Mouse (Mus musculus) neural tube, embryonic 10.5 days (tissue): ENCODE measurements around the gene Sectm1a.
A peak's percentile ranks its signal among the peaks of the same experiment; 100 is the strongest.
"Not testable (repeated sequence)": the region's sequence is repeated elsewhere in the genome, so short reads cannot be mapped to it uniquely, and the experiment has no call there.

Experiments
- DNase-seq: peaks from one replicate; pipeline ENCODE4 v3.0.0-alpha.2; 2017; ENCODE audit warnings: low spot score; ENCODE audit errors: extremely low spot score

Sectm1a gene

GRCm38 (mm10) chr11:121089756-121090546, 8.9 kb upstream of the Sectm1a start:
- no peak for DNase-seq

- no peak for DNase-seq
Observed at GRCm38 (mm10) chr11:121088997-121089396, 8.0 kb upstream of the Sectm1a start.

GRCm38 (mm10) chr11:121086296-121086695, 5.3 kb upstream of the Sectm1a start:
- DNase-seq: no peak

GRCm38 (mm10) chr11:121085181-121085580, 4.2 kb upstream of the Sectm1a start:
- no peak for DNase-seq

GRCm38 (mm10) chr11:121082857-121083500, 2.0 kb upstream of the Sectm1a start:
- no peak for DNase-seq

GRCm38 (mm10) chr11:121082250-121082649, 1.2 kb upstream of the Sectm1a start:
- no peak for DNase-seq

GRCm38 (mm10) chr11:121080330-121080729, 690 bp downstream of the Sectm1a start:
- no peak for DNase-seq

- no peak for DNase-seq
Observed at GRCm38 (mm10) chr11:121075655-121076054, 5.4 kb downstream of the Sectm1a start.

- not testable (repeated sequence) for DNase-seq
Observed at GRCm38 (mm10) chr11:121069662-121070061, 11.4 kb downstream of the Sectm1a start.

- DNase-seq: no peak
Observed at GRCm38 (mm10) chr11:121067895-121068294, 13.1 kb downstream of the Sectm1a start.

GRCm38 (mm10) chr11:121064197-121064596, 16.8 kb downstream of the Sectm1a start:
- no peak for DNase-seq

GRCm38 (mm10) chr11:121063379-121063778, 17.6 kb downstream of the Sectm1a start, which contains the start of gene Sectm1b:
Gene Sectm1b, minus strand, starts transcription at chr11:121063569.
- DNase-seq: no peak

GRCm38 (mm10) chr11:121061615-121062014, 19.4 kb downstream of the Sectm1a start:
- DNase-seq: no peak

- not testable (repeated sequence) for DNase-seq
Observed at GRCm38 (mm10) chr11:121060401-121061067, 20.5 kb downstream of the Sectm1a start.

GRCm38 (mm10) chr11:121059471-121059870, 21.5 kb downstream of the Sectm1a start:
- no peak for DNase-seq

GRCm38 (mm10) chr11:121058956-121059355, 22.1 kb downstream of the Sectm1a start:
- DNase-seq: no peak

- no peak for DNase-seq
Observed at GRCm38 (mm10) chr11:121058122-121058521, 22.9 kb downstream of the Sectm1a start.

GRCm38 (mm10) chr11:121056536-121057236, 24.3 kb downstream of the Sectm1a start:
- no peak for DNase-seq

GRCm38 (mm10) chr11:121053536-121053935, 27.5 kb downstream of the Sectm1a start:
- peak; percentile 84 for DNase-seq

- no peak for DNase-seq
Observed at GRCm38 (mm10) chr11:121052387-121052786, 28.6 kb downstream of the Sectm1a start.

- DNase-seq: no peak
Observed at GRCm38 (mm10) chr11:121051793-121052192, 29.2 kb downstream of the Sectm1a start.
